Mouse (Mus musculus) stomach, postnatal 0 days (tissue): Measurements from ENCODE around the gene Lrrc45. TPM values are rescaled to one million over a fixed set of nuclear protein-coding genes. Genes with fewer than 3 reads are reported as not detected.
A peak's percentile ranks its signal among the peaks of the same experiment; 100 is the strongest.

Experiments
- ATAC-seq: fragments of 200-750 bp; cut with Nextera tagmentation; 2 replicates; pipeline ENCODE4 v1.8.0; 2017; ENCODE audit not compliant: low FRiP score, low TSS enrichment
- DNase-seq: peaks from one replicate; pipeline ENCODE4 v3.0.0-alpha.2; 2016; ENCODE audit warnings: low spot score
- H3K27ac ChIP-seq: fragments of 300-500 bp; sonication (generic); replicated peaks from 2 replicates; pipeline ENCODE4 v1.5.1; 2014; ENCODE audit warnings: mild to moderate bottlenecking, control low read depth
- H3K27me3 ChIP-seq: fragments of 300-500 bp; sonication (generic); 2 replicates; pipeline ENCODE4 v1.6.1; 2014; ENCODE audit warnings: low read length; ENCODE audit not compliant: control insufficient read depth, insufficient read depth
- H3K36me3 ChIP-seq: fragments of 300-500 bp; sonication (generic); 2 replicates; pipeline ENCODE4 v1.6.1; 2014; ENCODE audit warnings: low read length, mixed read lengths; ENCODE audit not compliant: control insufficient read depth, insufficient read depth
- H3K4me1 ChIP-seq: fragments of 300-500 bp; sonication (generic); replicated peaks from 2 replicates; pipeline ENCODE4 v1.6.1; 2014; ENCODE audit warnings: antibody characterized with exemption; ENCODE audit not compliant: control insufficient read depth, insufficient read depth
- H3K4me2 ChIP-seq: fragments of 300-500 bp; sonication (generic); replicated peaks from 2 replicates; pipeline ENCODE4 v1.6.1; 2014; ENCODE audit warnings: low read depth, mild to moderate bottlenecking, control low read depth, moderate library complexity
- H3K4me3 ChIP-seq: fragments of 300-500 bp; sonication (generic); 2 replicates; pipeline ENCODE4 v1.5.1; 2014; ENCODE audit warnings: low read depth, low read length, control low read depth
- H3K9ac ChIP-seq: fragments of 300-500 bp; sonication (generic); 2 replicates; pipeline ENCODE4 v1.6.1; 2014; ENCODE audit warnings: mild to moderate bottlenecking, low read length, control low read depth, mixed read lengths
- H3K9me3 ChIP-seq: fragments of 300-500 bp; sonication (generic); 2 replicates; pipeline ENCODE4 v1.6.1; 2016; ENCODE audit warnings: low read length; ENCODE audit not compliant: control insufficient read depth
- CTCF ChIP-seq: IDR thresholded peaks from 2 replicates; pipeline ENCODE4 v1.5.1; 2016; ENCODE audit warnings: antibody characterized with exemption, low read depth, mild to moderate bottlenecking, moderate library complexity
- EP300 ChIP-seq: optimal IDR thresholded peaks from 2 replicates; pipeline ENCODE3; 2016; ENCODE audit warnings: antibody characterized with exemption
- WGBS: fragments of 180-500 bp; shearing (Covaris S2); extraction: QIAGEN DNeasy Blood & Tissue Kit; methylation state at CpG from one replicate; pipeline ENCODE4 v1.1.7; 2014; 5-methylcytosine and 5-hydroxymethylcytosine counted together
- polyA plus RNA-seq: library from polyadenylated mRNA; unstranded; fragments of >200 nt; fragmentation: Nextera tagmentation; extraction: Ambion mirVana; gene quantifications from 2 replicates; pipeline ENCODE4 v1.2.1, GENCODE M21; 2015

Gene Lrrc45
- polyA plus RNA-seq, 1 experiment from 2014 or later = 18.7 TPM

DNA sequence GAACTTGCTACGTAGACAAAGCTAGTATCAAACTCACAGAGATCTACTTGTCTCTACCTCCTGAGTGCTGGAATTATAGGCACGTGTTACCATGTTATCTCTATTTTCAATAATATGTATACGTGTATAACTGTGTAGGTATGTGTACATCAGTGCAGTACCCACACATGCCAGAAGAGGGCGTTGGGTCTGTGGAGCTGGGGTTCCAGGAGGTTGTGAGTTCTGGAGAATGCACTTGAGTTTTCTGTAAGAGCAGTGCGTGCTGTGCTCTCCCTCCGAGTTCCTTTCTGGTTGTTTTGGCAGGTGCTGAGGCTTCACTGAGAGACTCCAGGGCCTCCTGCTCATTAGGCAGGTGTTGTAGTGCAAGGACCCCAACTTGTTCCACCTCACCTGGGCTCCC, 17.2 kb upstream of the Lrrc45 start:
- Histone ChIP-seq H3K4me2 (no peak overlapping the region), H3K36me3 (peaks cover 12% of the 10 kb centered on the region; the same call in 1 of the 2 replicates), H3K27ac (no peak overlapping the region), H3K9me3 (no peaks in the 10 kb centered on the region), H3K4me1 (no peaks in the 10 kb centered on the region), H3K4me3 (no peak overlapping the region), H3K9ac (no peak overlapping the region), H3K27me3 (no peaks in the 10 kb centered on the region)
- DNase-seq (peak; percentile 12), ATAC-seq (no peak)
- WGBS = 92% methylated on average over 6 of the region's 6 CpGs
- TF ChIP-seq CTCF = peak; percentile 56
- no peak for TF ChIP-seq EP300

DNA sequence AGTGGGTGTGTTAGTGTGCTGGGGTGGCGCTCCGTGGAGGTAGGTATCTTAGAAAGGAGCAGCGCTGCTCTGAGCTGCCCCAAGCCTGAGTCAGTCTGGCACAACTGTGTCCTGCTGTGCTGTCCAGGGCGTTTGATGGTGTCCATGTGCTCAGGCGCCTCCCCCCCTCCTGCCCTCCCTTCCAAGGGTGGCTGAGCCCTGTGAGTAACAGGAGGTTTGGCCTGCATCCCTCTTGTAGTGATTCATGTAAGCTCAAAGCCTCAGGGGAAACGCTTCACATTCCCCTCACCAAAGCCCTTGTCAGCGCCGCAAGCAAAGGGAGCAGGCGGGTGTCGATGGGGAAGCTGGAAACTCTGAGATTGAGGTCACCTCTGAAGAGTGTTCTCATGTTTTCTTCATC, 16.0 kb upstream of the Lrrc45 start:
- H3K4me3 ChIP-seq = no peak overlapping the region
- no peaks in the 10 kb centered on the region for H3K4me1 ChIP-seq
- H3K4me2 ChIP-seq = no peak overlapping the region
- peak; percentile 67; the same call in 1 of the 2 replicates for ATAC-seq
- peaks cover 15% of the 10 kb centered on the region; the same call in 1 of the 2 replicates for H3K36me3 ChIP-seq
- H3K27me3 ChIP-seq = no peaks in the 10 kb centered on the region
- H3K9ac ChIP-seq = no peak overlapping the region
- H3K9me3 ChIP-seq = no peaks in the 10 kb centered on the region
- TF ChIP-seq EP300 (no peak), CTCF (no peak)
- 29% methylated on average over 10 of the region's 10 CpGs for WGBS
- peak; percentile 52 for DNase-seq
- peak overlapping the region; percentile 35 for H3K27ac ChIP-seq

DNA sequence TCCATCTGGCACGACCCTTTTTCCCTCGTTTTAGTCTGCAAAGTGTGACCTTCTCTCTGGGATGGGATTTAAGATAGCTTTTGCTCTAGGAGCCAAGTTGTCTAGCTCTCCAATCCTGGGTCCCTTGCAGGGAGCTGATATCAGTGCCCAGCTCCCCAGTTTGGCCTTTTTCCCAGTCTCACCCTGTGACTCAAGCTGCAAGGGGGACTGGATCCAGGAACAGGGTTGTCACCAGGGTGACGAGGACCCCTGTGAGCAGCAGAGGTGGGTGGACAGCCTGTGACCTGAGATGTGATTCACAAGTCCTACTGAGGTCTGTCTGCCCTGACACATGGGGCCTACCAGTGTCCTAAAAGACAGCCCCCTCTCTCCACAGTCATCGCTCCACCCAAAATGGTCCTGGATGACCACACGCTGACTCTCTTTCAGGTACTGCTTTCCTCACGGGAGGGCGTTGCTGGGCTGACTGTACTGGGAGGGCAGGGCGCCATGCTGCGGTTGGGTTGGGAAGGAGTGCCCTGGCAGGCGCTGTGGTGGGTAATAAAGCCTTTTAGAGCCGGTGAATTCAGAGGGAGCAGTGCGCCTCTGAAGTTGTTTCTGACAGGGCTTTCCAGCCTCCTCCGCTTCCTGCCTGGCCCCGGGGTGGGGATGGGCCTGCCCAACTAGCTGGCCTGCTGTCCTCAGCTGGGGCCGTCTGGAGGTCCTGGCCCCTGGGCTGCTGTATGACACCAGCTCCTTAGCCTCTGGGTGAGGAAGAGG, 9.8 kb upstream of the Lrrc45 start:
- TF ChIP-seq CTCF (peak; percentile 52), EP300 (no peak)

DNA sequence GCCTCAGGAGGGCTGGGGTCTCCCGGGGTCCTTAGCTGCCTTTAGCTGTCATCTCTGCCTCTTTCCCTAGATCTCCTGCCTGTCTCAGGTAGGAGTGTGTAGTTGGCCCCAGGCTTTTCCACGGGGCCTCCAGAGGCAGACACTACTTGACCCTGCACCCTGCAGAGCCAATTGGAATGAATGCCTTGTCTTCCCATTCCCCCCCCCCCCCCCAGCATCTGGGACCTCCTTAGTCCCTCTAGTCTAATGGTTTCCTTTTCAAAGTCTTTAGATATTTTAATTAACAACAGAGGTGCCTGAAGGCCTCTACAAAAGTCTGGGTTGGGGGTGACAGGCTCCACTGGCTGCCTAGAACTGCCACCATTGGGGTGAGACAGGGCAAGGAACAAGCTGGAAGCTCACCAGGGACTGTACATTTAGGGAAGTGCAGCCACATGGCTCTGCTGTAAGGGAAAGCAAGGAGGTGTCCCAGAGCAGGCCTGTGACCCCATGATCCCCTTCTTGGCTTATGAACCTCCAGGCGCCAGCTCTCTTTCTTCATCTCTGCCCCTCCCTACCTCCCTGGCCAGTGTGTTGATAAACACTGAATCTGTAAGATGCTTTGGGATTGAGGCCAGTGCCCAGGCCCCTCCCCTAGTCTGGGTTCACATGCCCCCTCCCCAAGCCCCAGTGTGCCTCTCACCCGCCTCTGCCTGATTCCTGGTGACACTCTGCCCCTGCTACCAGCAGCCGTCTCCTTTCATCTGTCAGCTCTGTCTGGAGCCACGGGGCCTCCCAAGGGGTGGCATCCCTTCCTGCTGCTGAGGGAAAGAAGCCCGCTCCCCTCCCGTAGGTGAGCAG, 9.0 kb upstream of the Lrrc45 start:
- TF ChIP-seq CTCF = no peak
- TF ChIP-seq EP300 = no peak
- Histone ChIP-seq H3K27me3 (no peaks in the 10 kb centered on the region), H3K4me3 (no peak overlapping the region), H3K36me3 (peaks cover 14% of the 10 kb centered on the region), H3K4me2 (no peak overlapping the region), H3K9ac (peak overlapping the region; percentile 31; the same call in 1 of the 2 replicates), H3K9me3 (no peaks in the 10 kb centered on the region), H3K4me1 (0 out of 2 replicates have a peak, but pooled peaks cover 3% of the 10 kb centered on the region), H3K27ac (no peak overlapping the region)
- no peak for DNase-seq
- no peak for ATAC-seq
- 49% methylated on average over 8 of the region's 8 CpGs for WGBS

More for the DNA sequence above, 9.8 kb upstream of the Lrrc45 start:
- H3K9ac ChIP-seq = peak overlapping the region; percentile 31; the same call in 1 of the 2 replicates
- H3K27ac ChIP-seq = no peak overlapping the region
- 0 out of 2 replicates have a peak, but pooled peaks cover 3% of the 10 kb centered on the region for H3K4me1 ChIP-seq
- WGBS = 50% methylated on average over 15 of the region's 15 CpGs
- peak; percentile 58 for DNase-seq
- ATAC-seq = no peak
- peaks cover 14% of the 10 kb centered on the region for H3K36me3 ChIP-seq
- no peaks in the 10 kb centered on the region for H3K27me3 ChIP-seq
- no peaks in the 10 kb centered on the region for H3K9me3 ChIP-seq
- no peak overlapping the region for H3K4me2 ChIP-seq
- H3K4me3 ChIP-seq = no peak overlapping the region

DNA sequence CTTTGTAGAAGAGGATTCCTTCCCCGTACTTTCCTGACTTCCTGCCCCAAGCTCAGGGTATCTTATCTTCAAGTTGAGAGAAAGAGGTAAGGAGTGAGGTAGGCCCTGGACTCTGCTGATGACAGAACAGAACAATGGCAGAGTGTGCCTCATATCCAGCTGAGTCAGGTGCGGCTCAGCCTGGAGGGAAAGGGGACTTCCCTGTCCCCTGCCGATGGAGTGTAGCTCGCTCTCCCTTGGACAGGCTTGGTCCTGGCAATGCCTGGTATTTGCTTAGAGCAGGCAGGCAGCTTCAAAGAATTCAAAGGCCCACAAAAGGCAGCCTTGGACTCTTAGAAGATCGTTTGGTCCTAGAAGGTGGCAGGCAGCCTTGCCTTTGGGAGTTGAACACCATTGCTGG, 7.6 kb upstream of the Lrrc45 start:
- Histone ChIP-seq H3K4me1 (0 out of 2 replicates have a peak, but pooled peaks cover 3% of the 10 kb centered on the region), H3K27me3 (no peaks in the 10 kb centered on the region), H3K36me3 (peaks cover 10% of the 10 kb centered on the region), H3K9me3 (no peaks in the 10 kb centered on the region), H3K4me3 (no peak overlapping the region), H3K9ac (no peak overlapping the region), H3K4me2 (no peak overlapping the region), H3K27ac (no peak overlapping the region)
- DNase-seq (peak; percentile 58), ATAC-seq (peak; percentile 56; the same call in 1 of the 2 replicates)
- TF ChIP-seq CTCF (no peak), EP300 (no peak)
- WGBS = 54% methylated on average over 5 of the region's 5 CpGs
